Mouse (Mus musculus) small intestine, adult 2 months (tissue): ENCODE results near the gene Snx19.

Experiments
- CTCF ChIP-seq: fragments of 200-500 bp; IDR thresholded peaks from 2 replicates; pipeline ENCODE4 v1.5.1; 2012; ENCODE audit warnings: low read depth, mild to moderate bottlenecking, control low read depth, inconsistent platforms, low read length, moderate library complexity, mixed read lengths; ENCODE audit not compliant: insufficient replicate concordance, insufficient read length; ENCODE audit errors: extremely low read depth
- POLR2A ChIP-seq: fragments of 200-500 bp; IDR thresholded peaks from 2 replicates; pipeline ENCODE4 v1.6.1; 2012; ENCODE audit warnings: low read depth, mild to moderate bottlenecking, control low read depth, inconsistent platforms, low read length, moderate library complexity

DNA sequence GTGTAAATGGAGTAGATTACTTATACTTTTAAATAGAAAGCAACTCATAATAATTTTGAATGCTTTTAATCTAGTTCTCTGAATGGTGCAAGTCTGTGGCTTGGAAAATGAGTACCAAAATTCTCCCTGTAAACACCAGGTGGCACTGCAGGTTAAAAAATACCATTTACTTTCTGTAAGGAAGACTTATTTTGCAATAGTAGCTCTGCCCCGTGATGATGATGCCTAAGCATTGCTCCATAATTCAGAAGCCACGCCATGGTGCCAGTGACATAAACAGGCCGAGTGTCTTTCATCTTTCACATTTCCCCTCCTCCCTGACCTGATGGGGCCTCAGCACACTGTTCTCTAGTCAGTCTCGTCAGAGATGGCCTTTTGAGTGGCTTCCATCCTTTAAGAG lies 21.6 kb downstream of the Snx19 start:
- TF ChIP-seq CTCF (0 out of 2 replicates have a peak, but pooled peaks have one; percentile 13), POLR2A (no peak)
